Mouse (Mus musculus) brain, embryonic 14.5 days (tissue): ENCODE measurements around the gene Pi16.

Source experiments
- CTCF ChIP-seq: fragments of 200-500 bp; IDR thresholded peaks from 2 replicates; pipeline ENCODE4 v1.5.1; 2012; ENCODE audit warnings: inconsistent platforms, mild to moderate bottlenecking, moderate library complexity, borderline replicate concordance; ENCODE audit not compliant: insufficient read depth, insufficient read length; ENCODE audit errors: extremely low read depth
- POLR2A ChIP-seq: fragments of 200-500 bp; IDR thresholded peaks from 2 replicates; pipeline ENCODE4 v1.6.1; 2012; ENCODE audit warnings: mild to moderate bottlenecking, inconsistent platforms, borderline replicate concordance; ENCODE audit not compliant: poor library complexity, insufficient read depth, insufficient read length, severe bottlenecking; ENCODE audit errors: extremely low read depth

DNA sequence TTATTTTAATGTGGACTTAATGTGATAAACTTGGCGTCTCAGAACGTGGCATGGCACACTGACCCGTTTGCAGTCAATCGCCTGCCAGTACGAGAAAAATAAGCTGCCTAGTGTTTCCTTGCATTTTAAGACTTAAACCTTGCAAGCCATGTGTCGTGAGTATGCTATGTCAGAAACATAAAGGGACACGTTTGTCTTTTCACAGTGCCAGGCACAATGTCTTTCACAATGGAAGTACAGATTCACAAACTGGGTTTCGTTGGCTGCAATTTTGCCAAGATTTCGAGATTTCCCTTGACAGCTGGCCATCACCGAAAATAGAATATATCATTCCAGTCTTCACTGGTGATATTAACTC lies 48.2 kb upstream of the Pi16 start:
- TF ChIP-seq CTCF, result no peak
- TF ChIP-seq POLR2A, result no peak
